Mouse (Mus musculus) small intestine, adult 2 months (tissue): ENCODE measurements around the gene Mmachc.

Experiments
- CTCF ChIP-seq: fragments of 200-500 bp; IDR thresholded peaks from 2 replicates; pipeline ENCODE4 v1.5.1; 2012; ENCODE audit warnings: low read depth, mild to moderate bottlenecking, control low read depth, inconsistent platforms, low read length, moderate library complexity, mixed read lengths; ENCODE audit not compliant: insufficient replicate concordance, insufficient read length; ENCODE audit errors: extremely low read depth
- POLR2A ChIP-seq: fragments of 200-500 bp; IDR thresholded peaks from 2 replicates; pipeline ENCODE4 v1.6.1; 2012; ENCODE audit warnings: low read depth, mild to moderate bottlenecking, control low read depth, inconsistent platforms, low read length, moderate library complexity

DNA sequence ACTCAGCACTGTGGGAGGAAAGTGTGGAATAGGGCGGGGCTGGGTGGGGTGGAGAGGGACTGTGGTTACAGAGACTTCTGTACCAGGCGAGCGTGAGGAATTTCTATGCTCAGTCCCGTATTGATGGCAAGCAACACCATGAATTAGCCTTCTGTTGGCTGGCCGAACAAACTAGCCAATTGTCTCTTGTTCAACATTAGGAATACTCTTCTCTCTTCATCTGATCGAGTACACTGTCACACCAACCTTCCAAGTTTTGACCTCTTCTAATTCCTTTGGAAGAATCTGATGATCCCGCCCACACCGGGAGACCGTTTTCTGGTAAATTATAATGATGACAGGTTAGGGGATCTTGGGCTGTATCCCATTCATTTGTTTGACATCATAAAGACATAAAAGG lies 540 bp downstream of the Mmachc start:
- TF ChIP-seq POLR2A (no peak), CTCF (no peak)
